Mouse (Mus musculus): ENCODE measurements around the gene Ankrd53.
A peak's percentile ranks its signal among the peaks of the same experiment; 100 is the strongest.

Gene Ankrd53

GRCm38 (mm10) chr6:83762344-83762743, at the start of gene Ankrd53:
Ankrd53 (plus strand) TSS chr6:83762644.
- DNase-seq: no peak

GRCm38 (mm10) chr6:83713271-83714136, 48.9 kb upstream of the Ankrd53 start:
- no peak for DNase-seq

GRCm38 (mm10) chr6:83714221-83715123, 48.0 kb upstream of the Ankrd53 start:
- no peak for DNase-seq

GRCm38 (mm10) chr6:83715461-83716196, 46.8 kb upstream of the Ankrd53 start:
- no peak for DNase-seq

GRCm38 (mm10) chr6:83717026-83717425, 45.4 kb upstream of the Ankrd53 start:
- DNase-seq: no peak

GRCm38 (mm10) chr6:83722526-83722925, 39.9 kb upstream of the Ankrd53 start:
- no peak for DNase-seq

- DNase-seq: no peak
These were observed 35.3 kb upstream of the Ankrd53 start for GRCm38 (mm10) chr6:83727178-83727577.

GRCm38 (mm10) chr6:83728488-83728887, 34.0 kb upstream of the Ankrd53 start:
- peak; percentile 20 to 66 for DNase-seq

GRCm38 (mm10) chr6:83729350-83729970, 33.0 kb upstream of the Ankrd53 start:
- no peak for DNase-seq

GRCm38 (mm10) chr6:83731128-83731527, 31.3 kb upstream of the Ankrd53 start:
- DNase-seq: peak; percentile 59 to 90

GRCm38 (mm10) chr6:83737311-83737710, 25.1 kb upstream of the Ankrd53 start:
- peak in 1 of 2 experiments; percentile 43 for DNase-seq

GRCm38 (mm10) chr6:83738596-83738995, 23.8 kb upstream of the Ankrd53 start:
- no peak for DNase-seq

- peak; percentile 52 to 69 for DNase-seq
These were observed 19.7 kb upstream of the Ankrd53 start, which contains the start of gene Atp6v1b1 for GRCm38 (mm10) chr6:83742761-83743160. Atp6v1b1 (plus strand) TSS chr6:83742990.

- no peak for DNase-seq
These were observed 19.2 kb upstream of the Ankrd53 start for GRCm38 (mm10) chr6:83743212-83743611.

- DNase-seq: peak; percentile 61 to 74
These were observed 18.3 kb upstream of the Ankrd53 start for GRCm38 (mm10) chr6:83744126-83744525.

GRCm38 (mm10) chr6:83744557-83744956, 17.9 kb upstream of the Ankrd53 start:
- DNase-seq: peak; percentile 18 to 21

- no peak for DNase-seq
These were observed 17.0 kb upstream of the Ankrd53 start for GRCm38 (mm10) chr6:83745466-83745865.

GRCm38 (mm10) chr6:83749286-83749685, 13.2 kb upstream of the Ankrd53 start:
- DNase-seq: no peak

- DNase-seq: peak; percentile 37 to 84
These were observed 12.2 kb upstream of the Ankrd53 start for GRCm38 (mm10) chr6:83750171-83750684.

GRCm38 (mm10) chr6:83756051-83756450, 6.4 kb upstream of the Ankrd53 start:
- DNase-seq: no peak

GRCm38 (mm10) chr6:83762880-83763431, 512 bp downstream of the Ankrd53 start:
- peak; percentile 46 to 63 for DNase-seq

GRCm38 (mm10) chr6:83766982-83767381, 4.5 kb downstream of the Ankrd53 start:
- no peak for DNase-seq

Data from kidney, postnatal 36 days (tissue).